Comparison of ENCODE assay signal across 27 mouse cellular contexts in genomic region chr2:104419411-104419810, GRCm38 (mm10). TPM values are rescaled to one million over a fixed set of nuclear protein-coding genes. Genes with fewer than 3 reads are reported as not detected.
"Had no signal": no experiment of that assay in that cellular context is flagged by ENCODE, and none has a peak within 500 bp of the region (broad histone marks: within the 10 kb centered on the region; RNA-seq: fewer than 3 reads in every experiment).

No protein-coding gene starts in this region.

- DNase-seq: gastrocnemius, adult 2 months; gastrocnemius, postnatal 10 days; gastrocnemius, postnatal 25 days; heart, adult 18-20 months; heart, postnatal 10 days; heart, postnatal 4 days; kidney, adult 18-20 months; kidney, adult 8-10 months; kidney, postnatal 10 days; kidney, postnatal 25 days; kidney, postnatal 4 days; layer of hippocampus, adult 9-11 months; layer of hippocampus, postnatal 36 days; left cerebral cortex, postnatal 4 days had no signal

- H3K4me3 ChIP-seq: gastrocnemius, adult 2 months; heart, embryonic 10.5 days; heart, embryonic 12.5 days; hindbrain, embryonic 10.5 days; hindbrain, embryonic 12.5 days; intestine, embryonic 15.5 days; limb, embryonic 13.5 days; limb, embryonic 15.5 days had no signal

- H3K4me2 ChIP-seq: heart, embryonic 12.5 days; hindbrain, embryonic 12.5 days; hindbrain, embryonic 14.5 days; intestine, embryonic 15.5 days; limb, embryonic 13.5 days; limb, embryonic 15.5 days had no signal

- H3K36me3 ChIP-seq: hindbrain, embryonic 10.5 days; hindbrain, embryonic 12.5 days; intestine, embryonic 15.5 days; limb, embryonic 13.5 days; limb, embryonic 15.5 days had no signal

- H3K9ac ChIP-seq: heart, embryonic 12.5 days; hindbrain, embryonic 12.5 days; hindbrain, embryonic 14.5 days; intestine, embryonic 15.5 days; limb, embryonic 13.5 days; limb, embryonic 15.5 days had no signal

- H3K27me3 ChIP-seq: heart, embryonic 12.5 days; hindbrain, embryonic 12.5 days; intestine, embryonic 15.5 days; limb, embryonic 15.5 days had no signal

- H3K27ac ChIP-seq: gastrocnemius, adult 2 months; heart, embryonic 10.5 days; hindbrain, embryonic 10.5 days; hindbrain, embryonic 12.5 days; hindbrain, embryonic 14.5 days; intestine, embryonic 15.5 days; limb, embryonic 13.5 days; limb, embryonic 15.5 days had no signal

- H3K9me3 ChIP-seq: heart, embryonic 10.5 days; heart, embryonic 12.5 days; hindbrain, embryonic 10.5 days; hindbrain, embryonic 12.5 days; intestine, embryonic 15.5 days; limb, embryonic 13.5 days; limb, embryonic 15.5 days had no signal

- H3K4me1 ChIP-seq: heart, embryonic 10.5 days; heart, embryonic 12.5 days; hindbrain, embryonic 10.5 days; hindbrain, embryonic 12.5 days; intestine, embryonic 15.5 days; limb, embryonic 13.5 days; limb, embryonic 15.5 days had no signal

- ATAC-seq: hindbrain, embryonic 16.5 days; inflammation-experienced regulatory T-cells, adult 6 months; intestine, embryonic 15.5 days; intestine, postnatal 0 days had no signal

RNA-seq across cellular contexts. Expression of gene D430041D05Rik, which starts 8.6 kb away (rescaled TPM):
- total RNA-seq: granulocyte monocyte progenitor cell, adult 5-6 weeks; liver, adult 2 months had no signal
- polyA plus RNA-seq: liver, adult 2 months had no signal
